8 mouse cellular contexts compared by ENCODE assay signal in genomic region chr16:93766956-93767355, GRCm38 (mm10). TPM values are rescaled to one million over a fixed set of nuclear protein-coding genes. Genes with fewer than 3 reads are reported as not detected.
DNase-seq lines count a peak whose midpoint lies in the region; ATAC-seq and TF ChIP-seq lines count a peak whose summit lies in the region.

No protein-coding gene starts in this region.

- no peaks in the 10 kb centered on the region for H3K79me2 ChIP-seq in CH12.LX (replicated peaks; ENCODE audit: control insufficient read depth, extremely low read depth, insufficient read depth, poor library complexity, severe bottlenecking)

- H3K9ac ChIP-seq in kidney, embryonic 15.5 days, result no peak overlapping the region
- H3K9ac ChIP-seq in CH12.LX (ENCODE audit: insufficient read depth, low read depth), result no peak overlapping the region

- dilution Hi-C loops in CH12.LX (cut with MboI; ENCODE audit: extremely low pct_ligation_motif_present, extremely low pct_unique_long_range_greater_than_20kb, low sequenced_read_pairs), result no loop called here

- in situ Hi-C loops in CH12.LX (cut with MboI; ENCODE audit: low pct_ligation_motif_present, low pct_unique_long_range_greater_than_20kb, low sequenced_read_pairs), result loop anchor here (10.0 kb wide), 1 partner anchor 162 kb away; the partner anchor contains the start of genes Cbr1 and Setd4

- TF ChIP-seq EP300 in CH12.LX (IDR thresholded peaks at IDR 0.05; ENCODE audit: low read length), result no peak

- peak; percentile 22 for DNase-seq in kidney, adult 11 months
- peak; percentile 61 for DNase-seq in CH12.LX (ENCODE audit: extremely low read depth)
- peak; percentile 35 to 49 for DNase-seq in layer of hippocampus, postnatal 14 days (ENCODE audit: low spot score in 2 of 2)
- DNase-seq in naive thymus-derived CD4-positive, alpha-beta T cell, adult 2 months (ENCODE audit: low read depth), result peak; percentile 45
- no peak for DNase-seq in yolk sac, embryonic 10.5 days (ENCODE audit: low spot score)

- peaks cover 38% of the 10 kb centered on the region for H3K36me3 ChIP-seq in kidney, embryonic 15.5 days
- peaks cover 0 to 7% of the 10 kb centered on the region in 2 experiments for H3K36me3 ChIP-seq in CH12.LX (replicated peaks in 1 of 2; ENCODE audit: control insufficient read depth in 1 of 2, insufficient read depth in 1 of 2, low read length in 1 of 2)

- TF ChIP-seq POLR2A in CH12.LX (IDR thresholded peaks at IDR 0.05; ENCODE audit: low read depth, low read length), result no peak
- TF ChIP-seq POLR2A in bone marrow, adult 2 months (IDR thresholded peaks at IDR 0.05; ENCODE audit: borderline replicate concordance, control insufficient read depth, low read depth, low read length), result no peak

- 40% methylated on average over 4 of the region's 4 CpGs for WGBS in kidney, embryonic 15.5 days
- WGBS in bone marrow, adult 2 months, result 46% methylated on average over 4 of the region's 4 CpGs

- H3K4me1 ChIP-seq in kidney, embryonic 15.5 days, result 0 out of 2 replicates have a peak, but pooled peaks cover 3% of the 10 kb centered on the region
- peaks cover 7 to 20% of the 10 kb centered on the region in 2 experiments for H3K4me1 ChIP-seq in CH12.LX (ENCODE audit: control insufficient read depth in 1 of 2, insufficient read depth in 2 of 2)
- peaks cover 5% of the 10 kb centered on the region for H3K4me1 ChIP-seq in bone marrow, adult 2 months (ENCODE audit: control insufficient read depth, insufficient read depth, low read length)

- no peaks in the 10 kb centered on the region for H3K27me3 ChIP-seq in kidney, embryonic 15.5 days
- no peaks in the 10 kb centered on the region for H3K27me3 ChIP-seq in CH12.LX (replicated peaks)

- H3K4me3 ChIP-seq in kidney, embryonic 15.5 days (replicated peaks), result no peak overlapping the region
- H3K4me3 ChIP-seq in CH12.LX (replicated peaks in 1 of 3; ENCODE audit: low read depth in 2 of 3, low read length in 2 of 3, poor library complexity in 1 of 3), result no peak overlapping the region
- H3K4me3 ChIP-seq in bone marrow, adult 2 months (replicated peaks; ENCODE audit: control insufficient read depth, low read depth, low read length), result no peak overlapping the region

- H3K4me2 ChIP-seq in kidney, embryonic 15.5 days, result no peak overlapping the region
- no peak overlapping the region for H3K4me2 ChIP-seq in CH12.LX (ENCODE audit: insufficient read depth, low read depth, poor library complexity, severe bottlenecking)

- H3K27ac ChIP-seq in kidney, embryonic 15.5 days, result no peak overlapping the region
- H3K27ac ChIP-seq in CH12.LX (ENCODE audit: insufficient read depth, low read depth), result no peak overlapping the region
- H3K27ac ChIP-seq in bone marrow, adult 2 months (ENCODE audit: control insufficient read depth, insufficient read depth, low read depth, low read length, poor library complexity), result no peak overlapping the region

- H3K9me3 ChIP-seq in kidney, embryonic 15.5 days (replicated peaks), result no peaks in the 10 kb centered on the region
- H3K9me3 ChIP-seq in CH12.LX (replicated peaks; ENCODE audit: low read length), result no peaks in the 10 kb centered on the region

- peak; percentile 82 for TF ChIP-seq RAD21 in CH12.LX (IDR thresholded peaks at IDR 0.05; ENCODE audit: low read depth, low read length)

- peak; percentile 47 to 86; a peak in 3 of 4 replicates for TF ChIP-seq CTCF in CH12.LX (conservative IDR thresholded peaks at IDR 0.05 in 1 of 2, IDR thresholded peaks at IDR 0.05 in 1 of 2; ENCODE audit: low read depth in 2 of 2, low read length in 2 of 2)
- peak; percentile 63 for TF ChIP-seq CTCF in bone marrow, adult 2 months (IDR thresholded peaks at IDR 0.05; ENCODE audit: control insufficient read depth, insufficient read depth, low read length)

- no peak; the same call in 1 of the 2 replicates for ATAC-seq in kidney, embryonic 15.5 days (replicated peaks; ENCODE audit: low FRiP score)
- peak; percentile 74 for ATAC-seq in granulocyte monocyte progenitor cell, adult 5-6 weeks (replicated peaks; ENCODE audit: poor library complexity, severe bottlenecking)

TF ChIP-seq in CH12.LX, 34 proteins besides CTCF, POLR2A, EP300 and RAD21:
- peak; percentile 39; the same call in 1 of the 2 replicates for TF ChIP-seq MAZ (IDR thresholded peaks at IDR 0.05; ENCODE audit: low read depth, low read length)
- TF ChIP-seq SMC3 (IDR thresholded peaks at IDR 0.05; ENCODE audit: low read depth, low read length), result peak; percentile 83
- TF ChIP-seq POLR2AphosphoS2 (IDR thresholded peaks at IDR 0.05; ENCODE audit: low read depth, low read length), result no peak
- TF ChIP-seq IRF4 (IDR thresholded peaks at IDR 0.05; ENCODE audit: low read depth, low read length), result 0 out of 2 replicates have a peak, but pooled peaks have one; percentile 10
- TF ChIP-seq MEF2A (IDR thresholded peaks at IDR 0.05; ENCODE audit: borderline replicate concordance, low read depth, low read length), result peak; percentile 13; the same call in 1 of the 2 replicates

RNA-seq across cellular contexts. Expression of gene Dop1b, which starts 55.3 kb away (rescaled TPM):
- polyA plus RNA-seq in kidney, embryonic 15.5 days (2015; fragmentation: Nextera tagmentation; extraction: Ambion mirVana), result 20.0 and 24.2 TPM in 2 replicates
- 2.4 and 4.5 TPM in 2 replicates for total RNA-seq in CH12.LX (2012; rRNA removed)
- total RNA-seq in CH12.LX (2014; rRNA removed), result 0.90 and 1.5 TPM in 2 replicates
- 1.7 and 3.1 TPM in 2 replicates for polyA plus RNA-seq in CH12.LX (2012; ENCODE audit: insufficient read length, low read depth)
- 36.9 and 49.2 TPM in 2 replicates for polyA plus RNA-seq in bone marrow, adult 2 months (2011; ENCODE audit: insufficient read depth, insufficient read length, low replicate concordance, missing spikeins)
- 15.8 and 21.4 TPM in 2 replicates for total RNA-seq in granulocyte monocyte progenitor cell, adult 5-6 weeks (2014; fragmentation: Nextera tagmentation)
- total RNA-seq in granulocyte monocyte progenitor cell, adult 5-6 weeks (2017), result 2.2 and 5.0 TPM in 2 replicates
- 100 to 1,000 TPM in 1 of 2 experiments, 10 to 100 TPM in 1; 98.2 to 104 TPM for total RNA-seq in layer of hippocampus, postnatal 14 days (2021)

Comparison
In these comparisons a context has a peak if more than half of its experiments do, and no peak if none do; other contexts are left out.
1. RNA of gene Dop1b, which starts 55.3 kb away (total RNA-seq): 98.2 to 104 TPM in layer of hippocampus, postnatal 14 days; 2.2 to 21.4 TPM in granulocyte monocyte progenitor cell, adult 5-6 weeks and 0.90 to 4.5 TPM in CH12.LX; every median in the first group is over 4 times any median in the second.